Mouse (Mus musculus) CH12.LX (cell line): ENCODE data around the gene Rras2. TPM values are rescaled to one million over a fixed set of nuclear protein-coding genes. Genes with fewer than 3 reads are reported as not detected.

ENCODE experiments used
- DNase-seq: peaks from one replicate; pipeline ENCODE4 v3.0.0-alpha.2; 2013; ENCODE audit errors: extremely low read depth
- H3K27ac ChIP-seq: 2 replicates; pipeline ENCODE4 v1.5.1; 2012; ENCODE audit warnings: low read depth, mild to moderate bottlenecking, control low read depth, moderate library complexity; ENCODE audit not compliant: insufficient read depth
- H3K27me3 ChIP-seq: replicated peaks from 2 replicates; pipeline ENCODE3; 2012; ENCODE audit warnings: inconsistent platforms
- H3K36me3 ChIP-seq, 2 experiments: replicated peaks in 1 of 2; 2 replicates each; pipeline versions ENCODE3 to v1.6.1; 2012; ENCODE audit warnings: inconsistent platforms in 1 of 2, low read length in 1 of 2, mild to moderate bottlenecking in 1 of 2, mixed read lengths in 1 of 2, moderate library complexity in 1 of 2; ENCODE audit not compliant: control insufficient read depth in 1 of 2, insufficient read depth in 1 of 2
- H3K4me1 ChIP-seq, 2 experiments: 2 replicates each; pipeline ENCODE4 v1.6.1; 2012; ENCODE audit warnings: inconsistent platforms in 1 of 2, moderate library complexity in 1 of 2; ENCODE audit not compliant: insufficient read depth in 2 of 2, control insufficient read depth in 1 of 2
- H3K4me2 ChIP-seq: 2 replicates; pipeline ENCODE4 v1.6.1; 2012; ENCODE audit warnings: low read depth, mild to moderate bottlenecking, control low read depth; ENCODE audit not compliant: poor library complexity, insufficient read depth, severe bottlenecking
- H3K4me3 ChIP-seq, 3 experiments: fragments of 150-350 bp in 1 of 3; sonication (generic) in 1 of 3; replicated peaks in 1 of 3; 2 replicates each; pipeline versions ENCODE3 to v1.5.1; 2011 to 2012; ENCODE audit warnings: low read depth in 2 of 3, low read length in 2 of 3, mild to moderate bottlenecking in 2 of 3, moderate library complexity in 2 of 3, control low read depth in 1 of 3, improper control_type of control experiment in 1 of 3, inconsistent platforms in 1 of 3, mixed read lengths in 1 of 3; ENCODE audit not compliant: poor library complexity in 1 of 3
- H3K79me2 ChIP-seq: replicated peaks from 2 replicates; pipeline ENCODE4 v1.6.1; 2012; ENCODE audit warnings: mild to moderate bottlenecking, moderate library complexity; ENCODE audit not compliant: control insufficient read depth, poor library complexity, insufficient read depth, severe bottlenecking; ENCODE audit errors: extremely low read depth
- H3K9ac ChIP-seq: 2 replicates; pipeline ENCODE4 v1.6.1; 2012; ENCODE audit warnings: low read depth, mild to moderate bottlenecking, control low read depth, moderate library complexity; ENCODE audit not compliant: insufficient read depth
- H3K9me3 ChIP-seq: replicated peaks from 2 replicates; pipeline ENCODE3; 2012; ENCODE audit warnings: low read length, inconsistent platforms, mixed read lengths
- BHLHE40 ChIP-seq: IDR thresholded peaks from 2 replicates; pipeline ENCODE4 v1.6.1; 2011; ENCODE audit warnings: mild to moderate bottlenecking, low read depth, low read length, improper control_type of control experiment
- CHD1 ChIP-seq: IDR thresholded peaks from 2 replicates; pipeline ENCODE4 v1.6.1; 2012; ENCODE audit warnings: low read depth, low read length, improper control_type of control experiment, inconsistent platforms
- CHD2 ChIP-seq: IDR thresholded peaks from 2 replicates; pipeline ENCODE4 v1.6.1; 2011; ENCODE audit warnings: low read length, improper control_type of control experiment
- CTCF ChIP-seq, 2 experiments: IDR thresholded peaks in 1 of 2; conservative IDR thresholded peaks in 1 of 2; 2 replicates each; pipeline ENCODE4 v1.5.1; 2011 to 2012; ENCODE audit warnings: low read depth in 2 of 2, low read length in 2 of 2, improper control_type of control experiment in 1 of 2, inconsistent platforms in 1 of 2, mild to moderate bottlenecking in 1 of 2, moderate library complexity in 1 of 2
- E2F4 ChIP-seq: IDR thresholded peaks from 2 replicates; pipeline ENCODE4 v1.6.1; 2011; ENCODE audit warnings: low read depth, low read length, improper control_type of control experiment; ENCODE audit not compliant: insufficient replicate concordance
- EP300 ChIP-seq: IDR thresholded peaks from 2 replicates; pipeline ENCODE4 v1.6.1; 2011; ENCODE audit warnings: low read length, improper control_type of control experiment
- ETS1 ChIP-seq: conservative IDR thresholded peaks from 2 replicates; pipeline ENCODE4 v1.6.1; 2012; ENCODE audit warnings: low read depth, mild to moderate bottlenecking, inconsistent platforms, low read length, improper control_type of control experiment, moderate library complexity
- GABPA ChIP-seq: IDR thresholded peaks from 2 replicates; pipeline ENCODE4 v1.6.1; 2012; ENCODE audit warnings: low read depth, low read length, improper control_type of control experiment, inconsistent platforms; ENCODE audit not compliant: insufficient replicate concordance
- IRF4 ChIP-seq: IDR thresholded peaks from 2 replicates; pipeline ENCODE4 v1.6.1; 2014; ENCODE audit warnings: low read depth, mild to moderate bottlenecking, inconsistent platforms, low read length, improper control_type of control experiment
- KAT2A ChIP-seq: IDR thresholded peaks from 2 replicates; pipeline ENCODE4 v1.6.1; 2012; ENCODE audit warnings: low read length, improper control_type of control experiment, inconsistent platforms; ENCODE audit not compliant: insufficient replicate concordance
- MAFK ChIP-seq: IDR thresholded peaks from 2 replicates; pipeline ENCODE4 v1.6.1; 2011; ENCODE audit warnings: low read length, improper control_type of control experiment; ENCODE audit not compliant: insufficient replicate concordance
- MAX ChIP-seq: IDR thresholded peaks from 2 replicates; pipeline ENCODE4 v1.6.1; 2011; ENCODE audit warnings: low read length, improper control_type of control experiment
- MEF2A ChIP-seq: IDR thresholded peaks from 2 replicates; pipeline ENCODE4 v1.6.1; 2014; ENCODE audit warnings: low read depth, mild to moderate bottlenecking, inconsistent platforms, low read length, improper control_type of control experiment, borderline replicate concordance
- MYC ChIP-seq: IDR thresholded peaks from 2 replicates; pipeline ENCODE4 v1.6.1; 2011; ENCODE audit warnings: low read depth, mild to moderate bottlenecking, improper control_type of control experiment, low read length
- NELFE ChIP-seq: IDR thresholded peaks from 2 replicates; pipeline ENCODE4 v1.6.1; 2011; ENCODE audit warnings: low read depth, low read length, improper control_type of control experiment
- NRF1 ChIP-seq: IDR thresholded peaks from 2 replicates; pipeline ENCODE4 v1.6.1; 2014; ENCODE audit warnings: low read depth, mild to moderate bottlenecking, inconsistent platforms, low read length, improper control_type of control experiment, moderate library complexity
- POLR2A ChIP-seq: IDR thresholded peaks from 2 replicates; pipeline ENCODE4 v1.6.1; 2011; ENCODE audit warnings: low read depth, mild to moderate bottlenecking, improper control_type of control experiment, low read length
- RAD21 ChIP-seq: IDR thresholded peaks from 2 replicates; pipeline ENCODE4 v1.6.1; 2011; ENCODE audit warnings: low read depth, mild to moderate bottlenecking, low read length, improper control_type of control experiment, moderate library complexity
- RCOR1 ChIP-seq: conservative IDR thresholded peaks from 2 replicates; pipeline ENCODE4 v1.6.1; 2012; ENCODE audit warnings: low read depth, mild to moderate bottlenecking, inconsistent platforms, low read length, improper control_type of control experiment
- SIN3A ChIP-seq: IDR thresholded peaks from 2 replicates; pipeline ENCODE4 v1.6.1; 2012; ENCODE audit warnings: low read length, improper control_type of control experiment, inconsistent platforms
- SMC3 ChIP-seq: IDR thresholded peaks from 2 replicates; pipeline ENCODE4 v1.6.1; 2011; ENCODE audit warnings: low read depth, low read length, improper control_type of control experiment
- TCF12 ChIP-seq: IDR thresholded peaks from 2 replicates; pipeline ENCODE4 v1.6.1; 2014; ENCODE audit warnings: low read depth, mild to moderate bottlenecking, inconsistent platforms, low read length, improper control_type of control experiment
- USF2 ChIP-seq: conservative IDR thresholded peaks from 2 replicates; pipeline ENCODE4 v1.6.1; 2011; ENCODE audit warnings: low read depth, low read length, improper control_type of control experiment
- ZC3H11A ChIP-seq: IDR thresholded peaks from 2 replicates; pipeline ENCODE4 v1.6.1; 2012; ENCODE audit warnings: low read depth, mild to moderate bottlenecking, inconsistent platforms, low read length, improper control_type of control experiment
- ZKSCAN1 ChIP-seq: IDR thresholded peaks from 2 replicates; pipeline ENCODE4 v1.6.1; 2012; ENCODE audit warnings: low read depth, inconsistent platforms, low read length, improper control_type of control experiment, borderline replicate concordance
- ZMIZ1 ChIP-seq: IDR thresholded peaks from 2 replicates; pipeline ENCODE4 v1.6.1; 2012; ENCODE audit warnings: low read depth, mild to moderate bottlenecking, inconsistent platforms, low read length, improper control_type of control experiment
- ZNF384 ChIP-seq: IDR thresholded peaks from 2 replicates; pipeline ENCODE4 v1.6.1; 2012; ENCODE audit warnings: low read depth, low read length, improper control_type of control experiment, inconsistent platforms
- dilution Hi-C: fragments of 300-500 bp; cut with MboI; formaldehyde crosslinking; loops from 2 replicates; pipeline ENCODE4 v1.14.3; 2020; ENCODE audit warnings: low sequenced_read_pairs; ENCODE audit not compliant: extremely low pct_unique_long_range_greater_than_20kb, extremely low pct_ligation_motif_present
- in situ Hi-C: fragments of 300-500 bp; cut with MboI; formaldehyde crosslinking; loops from 3 replicates; pipeline ENCODE4 v1.14.3; 2019; ENCODE audit warnings: low sequenced_read_pairs, low pct_ligation_motif_present, low pct_unique_long_range_greater_than_20kb, mixed read lengths
- polyA plus RNA-seq: library from polyadenylated mRNA; unstranded; fragments of >175 nt; gene quantifications from 2 replicates; pipeline ENCODE4 v1.2.1, GENCODE M21; 2012; ENCODE audit warnings: low read depth; ENCODE audit not compliant: insufficient read length
- total RNA-seq, 2 experiments: library from RNA; depleted of rRNA; stranded (reverse); fragments of 300-350 nt in 1 of 2; fragments of >200 nt in 1 of 2; gene quantifications; 2 replicates each; pipeline ENCODE4 v1.2.3; 2012 to 2014

The Rras2 gene
- total and polyA plus RNA-seq, 3 experiments = 11.2 to 36.0 (median 18.4) TPM

- peaks cover 2 to 45% of the 10 kb centered on the region in 2 experiments; a peak in 3 of 4 replicates for H3K4me1 ChIP-seq
- no peaks in the 10 kb centered on the region for H3K9me3 ChIP-seq
- DNase-seq = no peak
- H3K4me2 ChIP-seq = no peak overlapping the region
- no peak overlapping the region for H3K27ac ChIP-seq
- in situ Hi-C loops = no loop called here
- TF ChIP-seq ETS1 (no peak), GABPA (no peak), ZMIZ1 (no peak), BHLHE40 (no peak), KAT2A (no peak), USF2 (no peak), IRF4 (no peak), E2F4 (no peak), MEF2A (no peak), POLR2A (no peak), ZNF384 (no peak), SIN3A (no peak), CHD2 (no peak), ZKSCAN1 (no peak), RAD21 (no peak)
- TF ChIP-seq, all 38 proteins: peak for 0
- Histone ChIP-seq H3K27me3 (no peaks in the 10 kb centered on the region), H3K79me2 (no peaks in the 10 kb centered on the region; the same call in 1 of the 2 replicates), H3K36me3 (no peaks in the 10 kb centered on the region), H3K9ac (no peak overlapping the region), H3K4me3 (no peak overlapping the region)
- dilution Hi-C loops = no loop called here
Observed at GRCm38 (mm10) chr7:114102609-114103008, 15.0 kb downstream of the Rras2 start.

- in situ Hi-C loops = no loop called here
- TF ChIP-seq RCOR1 = no peak
- no peak for TF ChIP-seq POLR2A
- no peak for TF ChIP-seq MAX
- TF ChIP-seq MAFK = no peak
- no peak for TF ChIP-seq MYC
- no peak for TF ChIP-seq ZMIZ1
- no peak for TF ChIP-seq NRF1
- TF ChIP-seq NELFE = no peak
- no peak for TF ChIP-seq SIN3A
- no peak for TF ChIP-seq EP300
- no peak for TF ChIP-seq ZC3H11A
- no peak for TF ChIP-seq TCF12
- no peak for TF ChIP-seq CTCF (conservative IDR thresholded peaks at IDR 0.05 in 1 of 2, IDR thresholded peaks at IDR 0.05 in 1 of 2; ENCODE audit: low read depth in 2 of 2, low read length in 2 of 2)
- no peak for TF ChIP-seq SMC3
- TF ChIP-seq RAD21 = no peak
- no peak for TF ChIP-seq ZNF384
- TF ChIP-seq CHD1 = no peak
- no peak for TF ChIP-seq ZKSCAN1
- no peaks in the 10 kb centered on the region for H3K36me3 ChIP-seq
- peaks cover 2 to 39% of the 10 kb centered on the region in 2 experiments; a peak in 3 of 4 replicates for H3K4me1 ChIP-seq
- H3K27ac ChIP-seq = no peak overlapping the region
- no peak overlapping the region for H3K4me2 ChIP-seq
- no peaks in the 10 kb centered on the region for H3K9me3 ChIP-seq
- no peak overlapping the region for H3K4me3 ChIP-seq
- no peaks in the 10 kb centered on the region for H3K27me3 ChIP-seq
- dilution Hi-C loops = no loop called here
- no peaks in the 10 kb centered on the region; the same call in 1 of the 2 replicates for H3K79me2 ChIP-seq
- no peak overlapping the region for H3K9ac ChIP-seq
- no peak for DNase-seq
Observed at GRCm38 (mm10) chr7:114101412-114101811, 16.2 kb downstream of the Rras2 start.
